Mouse (Mus musculus): Measurements from ENCODE around the gene Gpx6. TPM values are rescaled to one million over a fixed set of nuclear protein-coding genes. Genes with fewer than 3 reads are reported as not detected.

The Gpx6 gene
- polyA plus RNA-seq, 1 experiment from 2014 or later, result not detected

GRCm38 (mm10) chr13:21275021-21275814, 36.7 kb upstream of the Gpx6 start:
- Histone ChIP-seq H3K4me3 (ENCODE audit: low read depth, low read length) (peak overlapping the region; percentile 48), H3K9me3 (ENCODE audit: low read depth, low read length) (no peaks in the 10 kb centered on the region), H3K36me3 (ENCODE audit: insufficient read depth) (no peaks in the 10 kb centered on the region), H3K4me1 (ENCODE audit: insufficient read depth) (no peaks in the 10 kb centered on the region), H3K27ac (ENCODE audit: low read depth) (no peak overlapping the region), H3K27me3 (ENCODE audit: insufficient read depth, low read length) (no peaks in the 10 kb centered on the region), H3K9ac (peak overlapping the region; percentile 43), H3K4me2 (peak overlapping the region; percentile 74)
- peak; percentile 68 for TF ChIP-seq CTCF (IDR thresholded peaks at IDR 0.05; ENCODE audit: low read depth)
- DNase-seq (peak; percentile 84), ATAC-seq (ENCODE audit: insufficient read depth) (peak; percentile 75)
- under 1% methylated on average over 29 of the region's 29 CpGs for WGBS

- no peak overlapping the region for H3K27ac ChIP-seq (ENCODE audit: low read depth)
Observed at GRCm38 (mm10) chr13:21275815-21276550, 35.9 kb upstream of the Gpx6 start.

GRCm38 (mm10) chr13:21276551-21276950, 35.4 kb upstream of the Gpx6 start:
- Histone ChIP-seq H3K36me3 (ENCODE audit: insufficient read depth) (no peaks in the 10 kb centered on the region), H3K4me3 (ENCODE audit: low read depth, low read length) (peak overlapping the region; percentile 48), H3K27ac (ENCODE audit: low read depth) (no peak overlapping the region), H3K4me2 (peak overlapping the region; percentile 74), H3K9ac (peak overlapping the region; percentile 45), H3K4me1 (ENCODE audit: insufficient read depth) (no peaks in the 10 kb centered on the region), H3K27me3 (ENCODE audit: insufficient read depth, low read length) (no peaks in the 10 kb centered on the region), H3K9me3 (ENCODE audit: low read depth, low read length) (no peaks in the 10 kb centered on the region)
- WGBS, result 1% methylated on average over 9 of the region's 9 CpGs
- DNase-seq, result no peak
- no peak for ATAC-seq (ENCODE audit: insufficient read depth)
- TF ChIP-seq CTCF (IDR thresholded peaks at IDR 0.05; ENCODE audit: low read depth), result no peak

More at GRCm38 (mm10) chr13:21275815-21276550, 35.9 kb upstream of the Gpx6 start:
- peak; percentile 77 for ATAC-seq (ENCODE audit: insufficient read depth)
- peak overlapping the region; percentile 74 for H3K4me2 ChIP-seq
- no peaks in the 10 kb centered on the region for H3K4me1 ChIP-seq (ENCODE audit: insufficient read depth)
- H3K36me3 ChIP-seq (ENCODE audit: insufficient read depth), result no peaks in the 10 kb centered on the region
- peak overlapping the region; percentile 45 for H3K9ac ChIP-seq
- under 1% methylated on average over 25 of the region's 25 CpGs for WGBS
- H3K4me3 ChIP-seq (ENCODE audit: low read depth, low read length), result peak overlapping the region; percentile 48
- no peak for TF ChIP-seq CTCF (IDR thresholded peaks at IDR 0.05; ENCODE audit: low read depth)
- H3K9me3 ChIP-seq (ENCODE audit: low read depth, low read length), result no peaks in the 10 kb centered on the region
- DNase-seq, result peak; percentile 95
- no peaks in the 10 kb centered on the region for H3K27me3 ChIP-seq (ENCODE audit: insufficient read depth, low read length)

- peak overlapping the region; percentile 32; the same call in 1 of the 2 replicates for H3K9ac ChIP-seq
- H3K27ac ChIP-seq (ENCODE audit: low read depth), result no peak overlapping the region
- H3K4me3 ChIP-seq (ENCODE audit: low read depth, low read length), result peak overlapping the region; percentile 49
- no peaks in the 10 kb centered on the region for H3K9me3 ChIP-seq (ENCODE audit: low read depth, low read length)
- H3K4me1 ChIP-seq (ENCODE audit: insufficient read depth), result no peaks in the 10 kb centered on the region
- DNase-seq (no peak), ATAC-seq (ENCODE audit: insufficient read depth) (peak; percentile 3; the same call in 1 of the 2 replicates)
- H3K4me2 ChIP-seq, result peak overlapping the region; percentile 76
- WGBS, result 2% methylated on average over 8 of the region's 8 CpGs
- TF ChIP-seq CTCF (IDR thresholded peaks at IDR 0.05; ENCODE audit: low read depth), result no peak
- H3K27me3 ChIP-seq (ENCODE audit: insufficient read depth, low read length), result no peaks in the 10 kb centered on the region
- H3K36me3 ChIP-seq (ENCODE audit: insufficient read depth), result no peaks in the 10 kb centered on the region
Observed at GRCm38 (mm10) chr13:21279076-21279475, 32.8 kb upstream of the Gpx6 start.

GRCm38 (mm10) chr13:21279559-21279958, 32.4 kb upstream of the Gpx6 start:
- H3K36me3 ChIP-seq (ENCODE audit: insufficient read depth), result no peaks in the 10 kb centered on the region
- H3K4me1 ChIP-seq (ENCODE audit: insufficient read depth), result no peaks in the 10 kb centered on the region
- H3K9me3 ChIP-seq (ENCODE audit: low read depth, low read length), result no peaks in the 10 kb centered on the region
- peak overlapping the region; percentile 49 for H3K4me3 ChIP-seq (ENCODE audit: low read depth, low read length)
- DNase-seq (peak; percentile 98), ATAC-seq (ENCODE audit: insufficient read depth) (peak; percentile 72)
- H3K4me2 ChIP-seq, result peak overlapping the region; percentile 76
- no peaks in the 10 kb centered on the region for H3K27me3 ChIP-seq (ENCODE audit: insufficient read depth, low read length)
- under 1% methylated on average over 13 of the region's 13 CpGs for WGBS
- H3K9ac ChIP-seq, result peak overlapping the region; percentile 32; the same call in 1 of the 2 replicates
- H3K27ac ChIP-seq (ENCODE audit: low read depth), result no peak overlapping the region
- no peak; the same call in 1 of the 2 replicates for TF ChIP-seq CTCF (IDR thresholded peaks at IDR 0.05; ENCODE audit: low read depth)

GRCm38 (mm10) chr13:21292631-21293030, 19.3 kb upstream of the Gpx6 start, which contains the start of gene Gpx5:
Gene Gpx5 (minus strand): TSS chr13:21292731.
- Histone ChIP-seq H3K4me3 (ENCODE audit: low read depth, low read length) (no peak within 1 kb of the TSS), H3K27me3 (ENCODE audit: insufficient read depth, low read length) (no peaks in the 10 kb centered on the region), H3K36me3 (ENCODE audit: insufficient read depth) (no peaks in the 10 kb centered on the region), H3K27ac (ENCODE audit: low read depth) (no peak within 1 kb of the TSS), H3K9ac (no peak within 1 kb of the TSS), H3K4me2 (no peak within 1 kb of the TSS), H3K9me3 (ENCODE audit: low read depth, low read length) (no peaks in the 10 kb centered on the region), H3K4me1 (ENCODE audit: insufficient read depth) (no peaks in the 10 kb centered on the region)
- no peak for ATAC-seq (ENCODE audit: insufficient read depth)
- 84% methylated on average over 6 of the region's 6 CpGs for WGBS
- TF ChIP-seq CTCF (IDR thresholded peaks at IDR 0.05; ENCODE audit: low read depth), result no peak
- DNase-seq, result no peak

GRCm38 (mm10) chr13:21298557-21298956, 13.4 kb upstream of the Gpx6 start:
- Histone ChIP-seq H3K9ac (no peak overlapping the region), H3K27ac (ENCODE audit: low read depth) (no peak overlapping the region), H3K4me1 (ENCODE audit: insufficient read depth) (no peaks in the 10 kb centered on the region), H3K27me3 (ENCODE audit: insufficient read depth, low read length) (no peaks in the 10 kb centered on the region), H3K4me2 (no peak overlapping the region), H3K9me3 (ENCODE audit: low read depth, low read length) (no peaks in the 10 kb centered on the region), H3K4me3 (ENCODE audit: low read depth, low read length) (no peak overlapping the region), H3K36me3 (ENCODE audit: insufficient read depth) (no peaks in the 10 kb centered on the region)
- TF ChIP-seq CTCF (IDR thresholded peaks at IDR 0.05; ENCODE audit: low read depth), result no peak
- 33% methylated on average over 3 of the region's 3 CpGs for WGBS
- ATAC-seq (ENCODE audit: insufficient read depth) (no peak), DNase-seq (no peak)
